Mouse (Mus musculus): ENCODE data around the gene 4930558C23Rik.

- TF ChIP-seq CTCF (conservative IDR thresholded peaks at IDR 0.05; ENCODE audit: low read length), result no peak
- TF ChIP-seq POU5F1 (IDR thresholded peaks at IDR 0.05; ENCODE audit: borderline replicate concordance, low read length), result no peak
Measured at GRCm38 (mm10) chr3:95434983-95435370, 32.3 kb upstream of the 4930558C23Rik start.
